Mouse (Mus musculus) CH12F3 (cell line): ENCODE measurements around the gene Fbxw2.
"Not testable (repeated sequence)": the region's sequence is repeated elsewhere in the genome, so short reads cannot be mapped to it uniquely, and the experiment has no call there.

ENCODE experiments used
- in situ Hi-C: fragments of 300-500 bp; cut with MboI; formaldehyde crosslinking; loops from 2 replicates; pipeline ENCODE4 v1.14.3; 2020; ENCODE audit warnings: low sequenced_read_pairs

Fbxw2 gene

DNA sequence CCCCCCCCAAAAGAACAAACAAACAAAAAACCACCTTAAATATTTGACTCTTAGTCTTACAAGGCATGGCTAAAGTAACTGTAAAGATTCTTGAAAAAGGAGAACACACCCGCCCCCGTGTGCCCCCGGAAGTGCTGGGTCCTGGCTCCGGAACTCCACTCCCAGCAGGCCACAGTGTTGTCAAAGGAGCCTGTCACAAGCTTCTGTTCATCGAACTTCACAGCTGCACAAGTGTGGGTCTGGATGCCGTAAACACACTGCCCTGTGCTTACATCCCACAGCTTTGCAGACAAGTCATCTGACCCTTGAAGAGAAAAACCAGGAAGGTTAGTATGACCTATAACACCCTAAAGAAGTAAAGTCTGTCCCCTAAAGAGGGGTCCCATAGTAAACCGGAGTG, 13.4 kb downstream of the Fbxw2 start:
- in situ Hi-C loops, result no loop called here

DNA sequence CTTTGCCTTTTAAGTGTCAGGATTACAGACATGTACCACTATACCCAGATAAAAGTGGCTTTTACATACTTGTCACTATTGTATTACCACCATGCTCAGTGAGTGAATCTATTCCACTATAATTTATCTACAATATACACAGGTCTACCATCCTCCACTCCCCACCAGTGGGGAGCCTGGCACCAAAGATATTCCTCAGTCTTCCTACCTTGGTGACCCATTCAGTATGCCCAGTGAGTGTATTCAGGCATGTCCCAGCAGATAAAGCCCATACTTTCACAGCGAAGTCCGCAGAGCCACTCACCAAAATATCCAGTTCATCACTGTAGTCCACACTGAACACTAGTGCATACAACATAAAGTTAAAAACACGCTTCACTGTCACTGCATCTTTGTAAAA, 15.3 kb downstream of the Fbxw2 start:
- in situ Hi-C loops, result no loop called here

DNA sequence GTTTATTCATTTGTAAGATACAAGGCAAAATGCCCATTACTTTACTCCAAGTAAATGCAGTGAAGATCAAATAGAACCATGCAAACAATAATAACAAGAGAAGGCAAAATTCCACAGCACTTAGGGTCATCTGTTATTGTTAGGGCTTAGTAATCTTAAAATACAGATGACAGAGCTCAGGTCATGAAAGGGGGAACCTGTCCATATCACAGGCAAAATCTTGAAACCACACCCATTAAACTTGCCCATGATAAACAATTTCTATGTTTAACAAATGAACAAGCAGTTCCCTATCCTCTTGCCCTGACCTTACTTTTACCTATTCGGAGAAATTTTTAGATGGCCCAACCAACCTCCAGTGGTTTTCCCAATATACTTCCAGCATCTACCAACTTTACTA, 16.5 kb downstream of the Fbxw2 start:
- in situ Hi-C loops, result no loop called here

DNA sequence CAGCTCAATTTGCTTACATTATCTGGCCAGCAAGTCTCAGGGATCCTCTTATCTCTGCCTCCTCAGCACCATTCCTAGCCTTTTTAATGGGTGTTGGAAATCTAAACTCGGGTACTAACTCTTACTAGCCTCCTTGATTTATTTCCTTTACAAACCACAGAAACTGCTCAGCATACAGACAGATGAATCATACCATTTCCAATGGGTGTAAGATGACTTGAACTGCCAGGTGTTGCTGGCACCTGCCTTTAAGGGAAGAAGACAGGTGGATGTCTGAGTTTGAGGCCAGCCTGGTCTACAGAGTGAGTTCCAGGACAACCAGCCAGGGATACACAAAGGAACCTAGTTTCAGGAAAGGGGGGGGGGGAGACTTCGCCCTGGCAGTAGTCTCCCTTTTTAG, 18.1 kb downstream of the Fbxw2 start:
- in situ Hi-C loops, result no loop called here

DNA sequence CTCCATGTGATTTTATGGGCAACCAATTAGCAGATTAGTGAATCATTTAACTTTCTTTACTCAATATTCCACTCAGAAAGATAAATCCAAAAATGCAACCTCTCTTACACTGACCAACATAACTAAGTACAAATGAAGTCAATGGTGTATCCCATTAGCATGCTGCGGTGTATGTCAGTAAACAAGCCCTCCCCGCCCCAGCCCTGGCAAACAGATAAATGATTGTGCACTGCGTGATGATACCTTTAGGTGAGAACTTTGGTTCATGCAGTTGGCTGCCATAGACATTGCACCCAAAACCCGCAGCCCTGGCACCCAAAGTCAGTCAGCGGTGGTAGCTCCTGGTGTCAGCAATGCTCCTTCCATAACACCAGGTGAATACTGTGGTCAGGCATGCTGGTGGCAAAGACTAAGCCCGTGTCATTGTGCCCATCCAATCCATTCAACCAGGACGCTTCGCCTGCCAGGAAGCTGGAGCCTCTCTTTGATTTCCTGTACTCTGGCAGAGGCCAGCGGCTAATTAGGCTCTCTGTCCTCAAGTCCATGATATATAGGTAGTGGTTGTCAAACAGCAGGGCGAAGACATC, 20.7 kb downstream of the Fbxw2 start:
- in situ Hi-C loops, result no loop called here

GRCm38 (mm10) chr2:34804815-34805214, 21.3 kb downstream of the Fbxw2 start:
- in situ Hi-C loops, result no loop called here

- in situ Hi-C loops, result no loop called here
Measured at GRCm38 (mm10) chr2:34804172-34804571, 21.9 kb downstream of the Fbxw2 start.

GRCm38 (mm10) chr2:34803746-34804145, 22.4 kb downstream of the Fbxw2 start:
- in situ Hi-C loops, result no loop called here

DNA sequence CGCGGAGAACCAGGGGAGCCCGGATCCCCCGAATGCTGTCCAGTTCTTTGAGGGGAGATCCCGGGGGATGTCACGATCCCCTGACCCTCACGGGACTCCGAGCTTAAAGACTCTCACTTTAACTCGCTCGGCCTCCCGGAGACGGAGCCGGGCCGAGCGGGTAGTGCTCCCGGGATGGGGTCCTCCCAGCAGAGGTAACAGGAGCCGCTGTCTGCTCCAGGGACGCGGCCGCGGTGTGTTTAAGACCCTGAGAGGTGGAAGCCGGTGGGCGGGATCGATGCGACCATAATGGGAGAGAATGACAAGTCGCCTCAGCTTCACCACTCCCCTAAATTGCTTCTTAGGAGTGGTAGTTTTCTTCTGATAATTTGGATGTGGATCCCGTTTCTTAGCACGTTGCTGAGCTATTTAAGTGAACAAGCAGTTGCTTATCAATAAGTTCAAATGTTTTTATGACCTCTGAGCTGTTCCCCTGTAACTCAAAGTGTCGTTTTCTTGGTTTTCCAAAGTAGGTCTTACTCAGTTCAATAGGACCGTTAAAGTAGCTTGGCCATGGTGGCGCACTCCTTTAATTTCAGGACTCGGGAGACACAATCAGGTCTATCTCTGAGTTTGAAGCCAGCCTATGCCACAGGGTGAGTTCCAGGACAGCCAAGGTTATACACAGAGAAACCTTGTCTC, 23.4 kb downstream of the Fbxw2 start:
- in situ Hi-C loops, result not testable (repeated sequence)

GRCm38 (mm10) chr2:34801516-34802482, 24.3 kb downstream of the Fbxw2 start:
- in situ Hi-C loops, result no loop called here

DNA sequence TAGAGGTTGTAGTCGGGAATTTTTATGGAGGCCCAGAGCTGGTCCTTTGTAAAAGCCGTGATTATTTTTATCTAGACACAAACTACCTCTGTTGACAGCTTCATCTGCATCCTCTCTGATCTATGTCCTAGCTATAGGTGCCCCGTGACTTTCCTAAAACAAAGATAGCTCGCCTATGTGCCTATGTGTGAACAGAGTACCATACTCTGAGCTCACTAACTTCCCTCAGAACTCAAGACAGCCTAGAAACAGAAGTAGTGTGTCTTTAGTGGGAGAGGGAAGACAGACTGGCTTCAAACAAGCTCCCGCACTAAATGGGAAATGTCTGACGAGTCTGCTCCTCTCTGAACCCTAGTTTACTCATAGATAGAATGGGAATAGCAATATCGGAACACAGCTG, 25.7 kb downstream of the Fbxw2 start:
- in situ Hi-C loops, result no loop called here

DNA sequence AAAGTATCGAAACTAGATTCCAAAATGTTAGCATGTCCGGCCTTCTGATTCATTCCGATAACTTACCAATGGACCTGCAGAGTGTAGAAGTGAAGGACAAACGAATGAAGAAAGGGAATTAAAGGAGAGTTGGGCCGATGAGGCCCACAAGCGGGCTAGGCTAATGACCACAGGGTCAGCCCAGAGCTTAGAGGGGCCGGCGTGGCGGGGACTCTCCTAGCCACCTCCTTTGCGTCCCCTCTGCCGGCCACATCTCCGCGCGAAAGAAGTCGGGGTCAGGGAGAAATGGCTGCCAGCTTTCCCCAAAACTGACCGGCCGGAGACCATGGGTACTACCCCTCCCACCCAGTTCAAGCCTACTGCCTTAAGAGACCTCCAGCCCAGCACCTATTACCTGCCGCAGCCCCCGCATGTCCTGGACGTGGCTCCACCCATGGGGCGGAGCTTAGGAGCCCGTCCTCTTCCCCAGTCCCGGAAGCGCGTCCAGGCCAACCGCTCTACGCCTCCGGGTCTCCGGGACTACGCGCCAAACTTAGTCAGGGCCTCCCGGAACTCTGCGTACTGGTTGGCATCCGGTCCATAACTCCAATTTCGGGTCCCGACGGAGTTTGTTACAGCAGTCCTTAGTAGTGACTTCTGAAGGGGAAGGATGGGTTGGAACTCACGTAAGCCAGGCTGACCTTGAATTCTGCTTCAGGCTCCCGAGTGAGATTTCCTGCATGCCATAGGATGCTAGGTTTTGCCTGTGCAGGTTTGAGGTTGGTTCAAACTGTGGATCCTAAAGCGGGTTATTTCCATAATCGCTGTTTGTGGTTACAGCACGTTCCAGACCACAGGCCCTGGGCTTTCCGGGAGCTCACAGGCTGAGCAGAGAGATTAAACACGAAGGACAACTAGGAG, 26.5 kb downstream of the Fbxw2 start, which contains the start of gene Rabepk:
Gene Rabepk, minus strand, starts transcription at position 556 of the 900 bp plus-strand sequence.
- in situ Hi-C loops, result no loop called here

GRCm38 (mm10) chr2:34795426-34795825, 30.7 kb downstream of the Fbxw2 start:
- in situ Hi-C loops, result no loop called here

GRCm38 (mm10) chr2:34794511-34794910, 31.6 kb downstream of the Fbxw2 start:
- in situ Hi-C loops, result no loop called here

GRCm38 (mm10) chr2:34792543-34792942, 33.6 kb downstream of the Fbxw2 start:
- in situ Hi-C loops, result not testable (repeated sequence)

DNA sequence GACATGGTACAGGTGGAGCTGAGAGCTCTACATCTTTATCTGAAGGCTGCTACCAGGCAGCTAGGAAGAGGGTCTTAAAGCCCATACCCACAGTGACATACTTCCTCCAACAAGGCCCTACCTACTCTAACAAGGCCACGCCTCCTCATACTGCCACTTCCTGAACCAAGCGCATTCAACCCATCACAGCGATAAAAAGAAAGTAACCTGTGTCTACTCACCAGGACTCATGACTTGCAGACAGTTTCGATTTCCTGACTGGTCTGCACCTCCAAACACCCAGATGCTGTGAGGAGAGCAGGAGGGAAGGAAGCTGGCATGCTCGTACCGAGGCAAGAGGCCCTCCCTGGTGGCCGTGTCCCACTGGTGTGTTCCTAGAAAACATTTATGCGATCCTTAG, 35.8 kb downstream of the Fbxw2 start:
- in situ Hi-C loops, result no loop called here

DNA sequence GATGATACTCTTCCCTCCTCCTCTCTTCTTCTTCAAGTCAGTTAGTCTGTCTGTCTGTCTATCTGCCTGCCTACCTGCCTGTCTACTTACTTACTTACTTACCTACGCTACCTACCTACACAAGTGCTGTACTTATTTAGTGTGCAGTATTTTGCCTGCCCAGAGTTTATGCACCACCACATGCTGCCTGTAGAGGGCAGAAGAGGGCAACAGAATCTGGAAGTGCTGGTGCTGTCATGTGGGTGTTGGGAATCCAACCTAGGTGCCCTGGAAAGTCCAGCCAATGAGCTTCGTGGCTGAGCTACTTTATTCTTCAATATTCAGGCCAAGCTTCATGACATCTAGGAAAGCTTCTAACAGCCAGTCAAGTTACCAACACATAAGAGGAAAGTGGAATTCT, 42.0 kb downstream of the Fbxw2 start:
- in situ Hi-C loops, result no loop called here

DNA sequence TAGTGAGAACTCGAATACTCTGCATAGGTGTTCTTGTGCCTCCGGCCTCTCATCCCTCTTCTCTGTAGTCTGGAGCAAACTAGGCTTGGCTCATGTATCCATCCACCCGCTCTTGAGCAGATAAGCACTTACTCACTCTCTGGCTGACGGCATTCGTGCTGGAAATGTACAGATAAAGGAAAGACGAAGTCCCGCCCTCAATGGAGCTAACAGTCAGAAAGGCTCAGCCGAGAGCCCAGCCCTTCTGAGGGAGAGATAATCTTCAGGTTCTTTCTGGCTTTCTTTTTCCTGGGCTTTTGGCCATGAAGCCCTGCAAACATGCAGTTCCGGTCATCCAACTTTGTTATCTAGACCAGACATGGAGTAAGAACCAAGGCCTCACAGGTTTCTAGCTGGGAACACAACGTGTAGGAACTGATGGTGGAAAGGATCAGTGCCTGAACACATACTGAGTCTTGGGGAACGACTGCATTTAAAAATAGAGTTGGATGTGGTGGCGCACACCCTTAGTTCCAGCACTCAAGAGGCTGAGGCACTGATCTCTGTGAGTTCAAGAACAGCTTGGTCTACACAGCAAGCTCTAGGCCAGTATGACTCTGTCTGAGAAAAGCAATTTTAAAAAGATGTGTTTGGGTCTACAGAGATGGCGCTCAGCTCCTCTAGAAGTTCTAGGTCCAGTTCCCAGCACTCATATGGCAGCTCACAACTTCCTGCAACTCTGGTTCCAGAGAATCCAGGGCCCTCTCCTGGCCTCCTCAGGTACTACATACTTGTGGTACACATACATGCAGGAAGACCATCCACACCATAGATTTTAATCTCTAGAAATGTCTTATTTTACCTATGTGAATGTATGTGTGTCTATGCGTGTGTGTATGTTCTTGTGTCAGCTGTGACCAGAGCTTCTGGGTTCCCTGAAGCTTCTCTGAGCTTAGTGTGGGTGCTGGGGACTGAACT, 42.8 kb downstream of the Fbxw2 start:
- in situ Hi-C loops, result no loop called here

DNA sequence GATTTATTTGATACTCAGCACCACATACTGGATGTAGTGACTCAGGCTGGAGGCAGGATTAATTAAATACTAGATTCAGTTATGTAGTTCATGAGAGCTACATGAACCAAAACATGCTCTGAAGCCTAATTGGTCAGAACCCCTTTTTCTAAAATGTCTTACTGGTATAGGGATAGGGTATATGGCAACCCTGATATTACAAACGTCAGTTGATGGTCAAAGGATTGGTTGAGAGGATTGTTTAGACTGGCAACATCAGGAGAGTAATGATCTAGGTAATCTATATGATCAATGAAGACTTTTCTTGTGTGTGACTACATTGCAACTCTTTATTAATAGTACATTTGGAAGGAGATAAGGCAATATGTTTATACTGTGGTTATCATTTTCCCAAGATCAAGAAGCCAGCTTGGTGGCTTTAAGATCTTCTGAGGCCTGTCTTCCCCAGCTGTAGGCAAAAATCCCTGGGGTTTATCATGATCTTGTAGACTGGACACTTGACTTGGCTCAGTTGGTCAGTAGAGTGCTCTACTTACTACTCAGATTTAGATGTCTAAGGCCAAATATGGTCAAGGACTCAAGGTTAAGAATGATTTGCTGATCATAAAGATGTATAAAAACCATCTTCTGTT, 48.8 kb downstream of the Fbxw2 start:
- in situ Hi-C loops, result no loop called here
